Mouse (Mus musculus) limb, embryonic 14.5 days (tissue): Measurements from ENCODE around the gene Ptprn2. TPM values are rescaled to one million over a fixed set of nuclear protein-coding genes. Genes with fewer than 3 reads are reported as not detected.

Experiments
- ATAC-seq: fragments of 200-750 bp; cut with Nextera tagmentation; 2 replicates; pipeline ENCODE4 v1.8.0; 2017; ENCODE audit warnings: low read depth, moderate number of reproducible peaks, moderate TSS enrichment; ENCODE audit not compliant: low FRiP score
- DNase-seq: peaks from one replicate; pipeline ENCODE4 v3.0.0-alpha.2; 2015; ENCODE audit warnings: low spot score
- H3K27ac ChIP-seq: fragments of 300-500 bp; sonication (generic); replicated peaks from 2 replicates; pipeline ENCODE4 v1.5.1; 2014; ENCODE audit warnings: low read depth, mild to moderate bottlenecking, low read length, moderate library complexity, mixed read lengths
- H3K27me3 ChIP-seq: fragments of 300-500 bp; sonication (generic); 2 replicates; pipeline ENCODE4 v1.6.1; 2014; ENCODE audit warnings: low read length, mixed read lengths; ENCODE audit not compliant: control insufficient read depth, insufficient read depth
- H3K36me3 ChIP-seq: fragments of 300-500 bp; sonication (generic); 2 replicates; pipeline ENCODE4 v1.6.1; 2014; ENCODE audit warnings: mild to moderate bottlenecking, low read length, moderate library complexity, mixed read lengths; ENCODE audit not compliant: control insufficient read depth, insufficient read depth
- H3K4me1 ChIP-seq: fragments of 300-500 bp; sonication (generic); 2 replicates; pipeline ENCODE4 v1.6.1; 2014; ENCODE audit warnings: antibody characterized with exemption, low read length, mixed read lengths; ENCODE audit not compliant: control insufficient read depth, insufficient read depth
- H3K4me2 ChIP-seq: fragments of 300-500 bp; sonication (generic); replicated peaks from 2 replicates; pipeline ENCODE4 v1.6.1; 2014; ENCODE audit warnings: low read depth, mild to moderate bottlenecking, low read length, moderate library complexity; ENCODE audit not compliant: severe bottlenecking
- H3K4me3 ChIP-seq: fragments of 300-500 bp; sonication (generic); replicated peaks from 2 replicates; pipeline ENCODE4 v1.5.1; 2014; ENCODE audit warnings: low read length
- H3K9ac ChIP-seq: fragments of 300-500 bp; sonication (generic); 2 replicates; pipeline ENCODE4 v1.6.1; 2014; ENCODE audit warnings: mild to moderate bottlenecking, low read depth, low read length, moderate library complexity; ENCODE audit not compliant: severe bottlenecking
- H3K9me3 ChIP-seq: fragments of 300-500 bp; sonication (generic); 2 replicates; pipeline ENCODE4 v1.6.1; 2016; ENCODE audit warnings: low read length; ENCODE audit not compliant: control insufficient read depth
- POLR2A ChIP-seq: fragments of 200-500 bp; IDR thresholded peaks from 2 replicates; pipeline ENCODE4 v1.8.0; 2012; ENCODE audit warnings: inconsistent platforms, mild to moderate bottlenecking, moderate library complexity, borderline replicate concordance; ENCODE audit not compliant: insufficient read depth, insufficient read length; ENCODE audit errors: extremely low read depth
- WGBS: fragments of 180-500 bp; shearing (Covaris S2); extraction: QIAGEN DNeasy Blood & Tissue Kit; methylation state at CpG from one replicate; pipeline ENCODE4 v1.1.7; 2014; 5-methylcytosine and 5-hydroxymethylcytosine counted together
- polyA plus RNA-seq, 2 experiments: library from polyadenylated mRNA; depleted of rRNA in 1 of 2; stranded (reverse) in 1 of 2; unstranded in 1 of 2; fragments of >200 nt; fragmentation: Nextera tagmentation in 1 of 2; extraction: Ambion mirVana in 1 of 2; gene quantifications; 2 replicates each; pipeline versions ENCODE4 v1.2.1 to v1.2.3; 2012 to 2014

Gene Ptprn2
- polyA plus RNA-seq, 2 experiments: 0.08 to 0.65 TPM

GRCm38 (mm10) chr12:116597670-116598069 lies 112.2 kb downstream of the Ptprn2 start:
- Histone ChIP-seq H3K4me3 (no peak overlapping the region), H3K27me3 (no peaks in the 10 kb centered on the region), H3K4me2 (no peak overlapping the region), H3K27ac (no peak overlapping the region), H3K9me3 (no peaks in the 10 kb centered on the region), H3K9ac (no peak overlapping the region), H3K4me1 (no peaks in the 10 kb centered on the region), H3K36me3 (no peaks in the 10 kb centered on the region)
- TF ChIP-seq POLR2A: no peak
- ATAC-seq (no peak), DNase-seq (no peak)
- 88% methylated on average over 5 of the region's 5 CpGs for WGBS

GRCm38 (mm10) chr12:116598123-116599005 lies 112.8 kb downstream of the Ptprn2 start:
- ATAC-seq (no peak), DNase-seq (no peak)
- Histone ChIP-seq H3K4me3 (no peak overlapping the region), H3K27me3 (no peaks in the 10 kb centered on the region), H3K27ac (no peak overlapping the region), H3K9me3 (no peaks in the 10 kb centered on the region), H3K4me1 (no peaks in the 10 kb centered on the region), H3K9ac (no peak overlapping the region), H3K4me2 (no peak overlapping the region), H3K36me3 (no peaks in the 10 kb centered on the region)
- TF ChIP-seq POLR2A: no peak
- 66% methylated on average over 8 of the region's 8 CpGs for WGBS

GRCm38 (mm10) chr12:116599537-116599936 lies 114.0 kb downstream of the Ptprn2 start:
- H3K4me1 ChIP-seq: no peaks in the 10 kb centered on the region
- no peaks in the 10 kb centered on the region for H3K9me3 ChIP-seq
- H3K27ac ChIP-seq: no peak overlapping the region
- no peak for TF ChIP-seq POLR2A
- no peak overlapping the region for H3K4me3 ChIP-seq
- DNase-seq: no peak
- H3K27me3 ChIP-seq: no peaks in the 10 kb centered on the region
- no peaks in the 10 kb centered on the region for H3K36me3 ChIP-seq
- H3K4me2 ChIP-seq: no peak overlapping the region
- H3K9ac ChIP-seq: no peak overlapping the region
- 83% methylated on average over 1 of the region's 1 CpGs for WGBS
- ATAC-seq: no peak

GRCm38 (mm10) chr12:116600054-116600453 lies 114.5 kb downstream of the Ptprn2 start:
- Histone ChIP-seq H3K4me1 (no peaks in the 10 kb centered on the region), H3K4me3 (no peak overlapping the region), H3K9ac (no peak overlapping the region), H3K27ac (no peak overlapping the region), H3K27me3 (no peaks in the 10 kb centered on the region), H3K4me2 (no peak overlapping the region), H3K36me3 (no peaks in the 10 kb centered on the region), H3K9me3 (no peaks in the 10 kb centered on the region)
- DNase-seq (no peak), ATAC-seq (no peak)
- WGBS: 77% methylated on average over 6 of the region's 6 CpGs
- TF ChIP-seq POLR2A: no peak

- 90% methylated on average over 3 of the region's 3 CpGs for WGBS
- H3K36me3 ChIP-seq: no peaks in the 10 kb centered on the region
- no peak for TF ChIP-seq POLR2A
- no peaks in the 10 kb centered on the region for H3K27me3 ChIP-seq
- no peak overlapping the region for H3K9ac ChIP-seq
- ATAC-seq: no peak
- H3K4me1 ChIP-seq: no peaks in the 10 kb centered on the region
- H3K4me2 ChIP-seq: no peak overlapping the region
- no peak overlapping the region for H3K27ac ChIP-seq
- H3K9me3 ChIP-seq: no peaks in the 10 kb centered on the region
- no peak overlapping the region for H3K4me3 ChIP-seq
- DNase-seq: no peak
These were observed 115.9 kb downstream of the Ptprn2 start for GRCm38 (mm10) chr12:116601395-116601794.
